Mouse (Mus musculus) heart, postnatal 36 days (tissue): ENCODE results near the gene Twist2. TPM values are rescaled to one million over a fixed set of nuclear protein-coding genes. Genes with fewer than 3 reads are reported as not detected.

Source experiments
- DNase-seq, 2 experiments: peaks; one replicate each; pipeline ENCODE4 v3.0.0; 2021 to 2022
- intact Hi-C: fragments of 180-260 bp; cut with DNase I; formaldehyde crosslinking; loops from one replicate; pipeline ENCODE4 v1.15.1; 2025
- total RNA-seq, 2 experiments: library from RNA; stranded (reverse); gene quantifications; 2 replicates each; pipeline ENCODE4 v1.2.3; 2021

The Twist2 gene
- 1 to 10 TPM; 1.1 to 1.7 TPM for total RNA-seq

GRCm38 (mm10) chr1:91800967-91801843 lies at the start of gene Twist2:
Twist2 (plus strand) TSS chr1:91801461.
- DNase-seq = peak; percentile 60 to 63
- intact Hi-C loops = no loop called here

GRCm38 (mm10) chr1:91752931-91753330 lies 48.3 kb upstream of the Twist2 start:
- no peak for DNase-seq
- intact Hi-C loops = no loop called here

GRCm38 (mm10) chr1:91755102-91755501 lies 46.2 kb upstream of the Twist2 start:
- peak; percentile 53 to 68 for DNase-seq
- intact Hi-C loops = loop anchor here (1.0 to 2.0 kb wide), 3 partner anchors 120 to 232 kb away; no protein-coding TSS in a partner anchor

- DNase-seq = no peak
- intact Hi-C loops = loop anchor here (2.0 kb wide), 1 partner anchor 182 kb away; no protein-coding TSS in a partner anchor
Observed at GRCm38 (mm10) chr1:91757292-91757691, 44.0 kb upstream of the Twist2 start.

GRCm38 (mm10) chr1:91758143-91758542 lies 43.1 kb upstream of the Twist2 start:
- intact Hi-C loops = no loop called here
- DNase-seq = no peak

GRCm38 (mm10) chr1:91758600-91759515 lies 42.4 kb upstream of the Twist2 start:
- DNase-seq = no peak
- intact Hi-C loops = no loop called here

GRCm38 (mm10) chr1:91760140-91760986 lies 40.9 kb upstream of the Twist2 start:
- no peak for DNase-seq
- intact Hi-C loops = no loop called here

DNA sequence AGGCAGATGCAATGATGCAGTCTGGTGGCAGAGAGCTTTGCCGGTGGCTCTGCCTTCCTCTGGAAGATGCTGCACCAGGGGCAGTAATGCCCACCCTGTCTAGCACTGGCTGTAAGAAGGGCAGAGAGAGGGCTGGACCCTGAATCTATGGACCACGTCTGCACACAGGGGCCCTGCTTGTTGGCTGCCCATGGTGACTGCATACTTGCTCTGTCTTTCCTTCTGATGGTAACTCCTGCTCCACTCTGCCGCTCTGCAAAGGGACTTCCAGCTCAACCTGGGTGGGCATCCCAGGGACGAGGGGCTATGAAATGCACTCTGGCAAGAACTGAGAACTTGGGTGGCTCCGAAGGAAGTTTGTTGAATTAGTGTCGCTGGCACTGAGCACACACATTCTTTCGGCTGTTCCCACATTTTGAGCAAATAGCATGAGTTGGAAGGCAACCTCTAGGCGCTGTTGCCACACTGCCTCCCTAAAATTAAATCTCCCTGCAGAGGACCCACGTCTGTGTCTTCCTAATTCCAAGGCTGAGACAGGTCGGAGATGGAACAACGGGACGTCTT lies 38.7 kb upstream of the Twist2 start:
- intact Hi-C loops = no loop called here
- DNase-seq = no peak

- intact Hi-C loops = no loop called here
- no peak for DNase-seq
Observed at GRCm38 (mm10) chr1:91770221-91770624, 31.0 kb upstream of the Twist2 start.

- no peak for DNase-seq
- intact Hi-C loops = no loop called here
Observed at GRCm38 (mm10) chr1:91770676-91771075, 30.6 kb upstream of the Twist2 start.

GRCm38 (mm10) chr1:91776928-91777327 lies 24.3 kb upstream of the Twist2 start:
- intact Hi-C loops = no loop called here
- DNase-seq = no peak

DNA sequence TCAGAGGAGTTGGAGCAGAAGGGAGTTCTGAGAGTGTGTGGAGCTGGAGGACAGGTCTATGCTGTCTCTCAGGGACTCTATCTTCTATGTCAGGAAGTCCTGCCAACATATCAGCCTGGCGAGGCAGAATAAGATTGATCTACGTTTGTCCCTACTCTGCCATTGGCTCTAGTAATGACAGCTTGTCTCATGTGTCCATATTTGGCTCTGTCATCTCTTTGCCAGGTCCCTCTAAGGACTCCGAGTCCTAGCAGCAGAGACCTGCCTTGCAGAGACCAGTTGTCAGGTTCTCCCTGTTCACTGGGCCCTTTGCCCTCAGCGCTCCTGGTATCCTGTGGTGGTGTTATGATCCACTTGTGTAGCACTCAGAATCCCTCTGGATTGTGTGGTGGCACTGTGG lies 21.4 kb upstream of the Twist2 start:
- intact Hi-C loops = no loop called here
- DNase-seq = no peak

- intact Hi-C loops = no loop called here
Observed at GRCm38 (mm10) chr1:91781182-91781581, 20.1 kb upstream of the Twist2 start.

DNA sequence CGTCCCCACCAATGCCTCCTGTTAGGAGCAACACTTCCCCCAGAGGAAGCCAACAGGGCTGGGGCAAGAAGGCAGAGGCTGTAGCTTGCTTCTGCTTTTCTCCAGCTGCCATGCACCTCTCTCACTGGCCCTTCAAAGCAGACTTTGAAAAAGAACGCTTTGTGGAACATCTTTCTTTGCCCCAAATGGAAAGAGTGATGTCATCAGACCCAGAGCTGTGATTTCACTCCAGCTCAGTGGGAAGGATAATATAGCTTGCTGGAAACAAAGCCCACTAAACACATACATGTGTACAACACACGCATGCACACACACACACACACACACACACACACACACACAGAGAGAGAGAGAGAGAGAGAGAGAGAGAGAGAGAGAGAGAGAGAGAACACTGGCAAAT lies 17.1 kb upstream of the Twist2 start:
- intact Hi-C loops = no loop called here
- no peak for DNase-seq

More at GRCm38 (mm10) chr1:91781182-91781581, 20.1 kb upstream of the Twist2 start:
- peak; percentile 61 to 67 for DNase-seq

- no peak for DNase-seq
- intact Hi-C loops = no loop called here
Observed at GRCm38 (mm10) chr1:91799323-91799722, 1.9 kb upstream of the Twist2 start.

GRCm38 (mm10) chr1:91800348-91800747 lies 913 bp upstream of the Twist2 start:
- intact Hi-C loops = no loop called here
- DNase-seq = no peak

- DNase-seq = no peak
- intact Hi-C loops = no loop called here
Observed at GRCm38 (mm10) chr1:91801844-91802366, 644 bp downstream of the Twist2 start.

DNA sequence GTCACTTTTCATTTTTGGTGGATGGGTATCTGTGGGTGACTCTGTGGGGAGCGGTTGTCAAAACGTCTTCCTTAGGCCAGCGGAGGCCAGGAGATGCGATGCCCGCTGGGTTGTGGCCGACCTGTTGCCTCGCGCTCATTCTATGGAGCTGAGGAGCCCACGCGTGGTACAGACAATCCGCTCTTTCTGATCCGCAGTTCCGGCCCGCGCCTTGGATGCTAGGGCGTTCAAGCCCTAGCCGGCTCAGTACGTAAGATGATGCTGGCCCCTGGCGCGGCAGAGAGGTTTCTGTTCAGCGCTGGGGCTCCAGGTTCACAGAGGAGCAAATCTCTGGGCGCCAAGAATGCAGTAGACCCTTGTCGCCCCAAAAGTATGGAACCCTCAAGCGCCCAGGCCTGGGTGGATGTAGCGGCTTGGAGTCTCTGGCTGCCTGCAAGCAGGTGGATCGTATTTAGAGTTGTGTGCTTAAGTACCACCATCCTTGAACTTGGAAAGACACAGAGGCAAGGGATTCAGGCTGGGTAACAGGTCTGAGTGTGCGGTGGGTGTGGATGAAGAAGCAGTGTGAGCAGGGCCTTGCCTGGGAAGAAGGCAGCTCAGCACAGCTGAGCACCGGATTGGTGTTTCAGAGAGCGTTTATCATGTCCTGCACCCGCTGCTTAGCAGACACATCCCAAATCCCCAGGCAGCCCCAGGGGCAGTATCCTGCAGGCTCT lies 1.3 kb downstream of the Twist2 start:
- DNase-seq = no peak
- intact Hi-C loops = no loop called here

DNA sequence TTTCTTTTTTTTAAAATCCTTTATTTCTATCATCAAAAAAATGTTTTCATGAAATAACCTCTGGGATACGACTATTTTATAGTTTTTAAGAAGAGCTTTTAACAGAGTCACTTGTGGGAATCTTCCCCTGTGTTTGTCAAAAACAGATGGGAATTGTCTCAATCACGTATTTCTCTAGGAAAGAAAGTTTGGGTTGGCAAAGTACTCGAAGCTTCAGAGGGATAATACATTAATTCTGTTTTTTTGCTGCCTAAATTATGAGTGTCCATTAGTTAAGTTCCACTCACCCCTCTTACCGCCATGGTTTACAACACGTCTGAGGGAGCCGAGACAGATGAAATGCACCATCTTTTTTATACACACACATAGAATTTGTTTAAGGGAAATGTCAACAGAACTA lies 2.2 kb downstream of the Twist2 start:
- intact Hi-C loops = no loop called here
- DNase-seq = no peak
